Mouse (Mus musculus) megakaryocyte, adult 5-6 weeks (primary cell): Measurements from ENCODE around the gene Sesn3. TPM values are rescaled to one million over a fixed set of nuclear protein-coding genes. Genes with fewer than 3 reads are reported as not detected.

Experiments
- total RNA-seq, 2 experiments: library from RNA; stranded (forward) in 1 of 2; stranded (reverse) in 1 of 2; fragments of 153-499, 151-499 nt in 1 of 2; fragments of 221-1000, 200-1000 nt in 1 of 2; gene quantifications; 2 replicates each; pipeline versions ENCODE4 v1.2.3 to v1.2.4; 2015 to 2017

The Sesn3 gene
- total RNA-seq, 2 experiments from 2014 or later = 4.1 to 7.5 TPM

Other genes with a start within 250 kb of the Sesn3 start
- 9.4 and 11.8 TPM in 2 replicates for gene Endod1, start 106.4 kb downstream of the Sesn3 start, total RNA-seq (2015)
- 10.3 and 11.7 TPM in 2 replicates for gene Endod1, start 106.4 kb downstream of the Sesn3 start, total RNA-seq (2017)
- gene Kdm4d, start 225.4 kb downstream of the Sesn3 start, total RNA-seq (2015) = not detected in 2 replicates
- 0.18 TPM in 1 of 2 replicates, not detected in the other for gene Kdm4d, start 225.4 kb downstream of the Sesn3 start, total RNA-seq (2017)
- 232 and 247 TPM in 2 replicates for gene Cwc15, start 225.6 kb downstream of the Sesn3 start, total RNA-seq (2015)
- 323 and 364 TPM in 2 replicates for gene Cwc15, start 225.6 kb downstream of the Sesn3 start, total RNA-seq (2017)